Mouse (Mus musculus) cerebellum, adult 9-11 months (tissue): ENCODE measurements at regions not wholly inside any gene's neighbourhood (a gene's known extent, or its start where the extent isn't known, plus 50 kb on each side); places are given as distances from the start of the nearest gene placed in this dataset.
A peak's percentile ranks its signal among the peaks of the same experiment; 100 is the strongest.

Source experiments
- DNase-seq: peaks from one replicate; pipeline ENCODE4 v3.0.0; 2022

- peak; percentile 2 for DNase-seq
Measured at GRCm38 (mm10) chr12:68463032-68463431, 696.0 kb downstream of the Rps29 start.

DNA sequence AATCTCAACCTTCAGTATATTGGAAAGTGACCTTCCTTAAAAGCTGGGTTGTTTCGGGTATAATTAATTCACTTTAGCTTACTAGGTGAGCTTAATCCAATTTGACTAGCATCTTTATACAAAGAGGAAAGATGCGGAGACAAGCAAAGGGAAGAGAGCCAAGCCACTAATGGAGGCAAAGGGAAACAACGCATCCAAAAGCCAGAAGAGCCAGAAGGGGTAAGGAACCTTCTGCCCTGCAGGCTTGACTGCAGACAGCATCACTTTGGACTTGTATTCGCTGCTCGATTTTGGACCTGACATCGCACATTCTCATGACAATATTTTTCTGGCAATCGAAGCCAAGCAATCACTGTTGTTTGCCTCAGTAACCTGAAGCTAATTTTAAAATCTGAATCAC lies 700.8 kb downstream of the Rps29 start:
- DNase-seq = no peak

- DNase-seq = no peak
Measured at GRCm38 (mm10) chr12:68426601-68427000, 732.4 kb downstream of the Rps29 start.

DNA sequence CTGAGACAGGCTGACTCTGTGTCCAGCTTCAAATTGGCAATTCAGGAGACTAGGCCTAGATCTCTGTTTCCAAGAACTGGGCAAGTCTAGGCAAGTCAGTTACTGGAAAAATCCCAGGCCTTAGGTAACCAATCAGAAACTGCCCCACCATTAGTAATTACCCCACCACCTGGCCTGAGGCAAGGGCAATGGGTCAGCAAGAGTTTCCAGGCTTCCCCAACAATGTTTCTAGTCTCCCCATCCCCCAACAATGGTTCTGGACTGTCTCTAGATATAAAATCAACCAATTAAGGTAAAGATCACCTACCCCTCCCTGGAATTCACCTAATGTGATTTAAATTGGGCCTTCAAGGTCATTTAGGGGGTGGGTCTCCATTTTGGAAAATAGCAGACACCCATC lies 734.0 kb downstream of the Rps29 start:
- no peak for DNase-seq
